Mouse (Mus musculus): ENCODE data around the gene Pitpnm2.

Pitpnm2 gene

DNA sequence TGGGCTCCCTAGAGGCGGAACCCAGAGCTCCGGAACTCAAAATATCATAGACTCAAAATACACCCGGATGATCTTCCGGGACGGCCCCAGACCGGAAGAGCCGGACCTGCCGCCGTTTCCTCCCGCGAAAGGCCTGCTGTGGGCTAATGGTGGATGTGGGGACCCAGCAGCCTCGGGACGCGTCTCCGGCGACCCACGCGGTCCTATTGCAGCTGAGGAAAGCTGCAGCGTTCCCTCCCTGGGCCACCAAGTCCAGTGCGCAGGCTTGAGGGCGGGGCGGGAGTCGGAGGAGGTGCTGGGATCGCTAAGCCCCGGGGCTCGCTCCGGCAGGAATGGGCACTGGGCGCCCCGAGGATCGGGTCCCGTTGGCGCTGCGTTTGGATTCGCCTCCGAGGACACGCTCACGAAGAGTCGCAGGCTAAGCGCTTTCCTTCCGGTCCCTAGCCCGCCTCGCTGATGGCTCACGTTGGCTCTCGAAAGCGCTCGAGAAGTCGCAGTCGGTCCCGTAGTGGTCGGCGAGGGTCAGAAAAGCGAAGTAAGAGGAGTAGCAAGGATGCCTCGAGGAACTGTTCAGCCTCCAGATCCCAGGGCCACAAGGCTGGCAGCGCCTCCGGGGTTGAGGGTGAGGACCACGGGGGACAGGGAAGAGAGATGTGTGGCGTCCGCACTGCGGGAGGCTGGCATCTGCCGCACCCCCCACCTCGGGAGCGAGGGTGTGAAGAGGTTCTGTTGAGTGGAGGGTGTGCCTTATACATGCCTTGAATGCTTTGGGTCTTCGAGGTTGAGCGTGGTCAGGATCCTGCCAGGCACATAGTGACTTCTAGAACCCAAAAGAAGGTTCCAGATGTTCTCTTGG is 133.3 kb downstream of the Pitpnm2 start, which contains the start of gene Arl6ip4:
TSS of gene Arl6ip4 (plus strand) at position 100 of the 856 bp plus-strand sequence.
- peak; percentile 87 for DNase-seq

DNA sequence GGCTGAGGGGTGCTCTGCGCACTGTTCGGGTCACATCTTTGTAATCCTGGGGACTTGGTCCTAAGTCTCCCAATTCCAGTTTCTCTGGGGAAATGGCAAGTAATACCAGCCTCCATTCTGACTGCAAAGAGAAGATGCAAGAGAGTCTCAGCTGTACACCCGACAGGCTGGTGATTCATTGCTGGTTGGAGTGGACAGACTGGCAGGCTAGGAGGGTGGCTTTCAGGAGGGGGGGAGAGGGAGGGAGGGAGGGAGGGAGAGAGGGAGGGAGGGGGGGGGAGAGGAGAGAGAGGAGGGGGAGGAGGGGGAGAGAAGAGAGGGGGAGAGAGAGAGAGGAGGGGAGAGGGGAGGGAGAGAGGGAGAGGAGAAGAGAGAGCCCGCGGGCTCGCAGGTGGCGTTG is 134.0 kb downstream of the Pitpnm2 start:
- DNase-seq: no peak

DNA sequence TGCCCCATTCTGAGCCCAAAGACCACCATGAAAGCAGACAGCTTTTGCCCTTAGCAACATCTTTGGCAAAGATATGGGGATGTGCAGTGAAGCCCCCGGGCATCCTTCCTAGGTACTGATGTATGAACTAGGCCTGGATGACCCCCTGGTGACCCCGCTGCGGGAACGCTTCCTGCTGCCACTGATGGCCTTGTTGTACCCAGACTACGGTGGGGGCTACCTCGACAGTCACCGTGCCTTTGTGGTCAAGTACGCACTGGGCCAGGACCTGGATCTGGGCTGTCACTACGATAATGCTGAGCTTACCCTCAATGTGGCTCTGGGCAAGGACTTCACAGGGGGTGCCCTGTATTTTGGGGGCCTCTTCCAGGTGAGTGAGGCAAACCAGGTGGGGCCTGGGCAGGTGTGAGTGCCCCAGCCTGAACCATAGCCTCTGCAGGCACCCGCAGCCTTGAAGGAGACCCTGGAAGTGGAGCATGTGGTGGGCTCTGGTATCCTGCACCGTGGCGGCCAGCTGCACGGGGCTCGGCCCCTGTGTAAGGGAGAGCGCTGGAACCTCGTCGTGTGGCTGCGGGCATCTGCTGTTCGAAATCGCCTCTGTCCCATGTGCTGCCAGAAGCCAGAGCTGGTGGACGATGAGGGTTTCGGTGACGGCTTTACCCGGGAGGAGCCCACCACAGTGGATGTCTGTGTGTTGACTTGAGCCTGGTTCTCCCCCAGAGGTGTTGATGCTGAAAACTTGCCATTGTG is 135.1 kb downstream of the Pitpnm2 start:
- no peak for DNase-seq

DNA sequence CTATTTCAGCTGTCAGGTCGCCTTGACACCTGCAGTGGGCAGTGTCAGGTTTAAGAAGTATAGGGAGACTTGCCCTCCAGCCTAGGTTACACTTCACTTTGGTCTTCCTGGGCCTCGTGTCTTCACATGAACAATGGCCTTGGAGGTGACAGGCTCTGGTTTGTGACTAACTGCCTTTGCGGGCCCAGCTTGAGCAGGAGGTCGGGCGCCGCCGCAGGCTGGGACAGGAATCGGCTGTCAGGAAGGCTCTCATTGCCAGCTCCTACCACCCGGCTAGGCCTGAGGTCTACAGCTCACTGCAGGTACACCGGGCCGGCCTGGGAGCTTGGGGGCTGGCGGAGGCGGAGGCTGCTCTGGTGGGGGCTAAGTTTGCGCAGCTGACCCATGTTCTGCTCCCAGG is 136.5 kb downstream of the Pitpnm2 start:
- DNase-seq: peak; percentile 86

DNA sequence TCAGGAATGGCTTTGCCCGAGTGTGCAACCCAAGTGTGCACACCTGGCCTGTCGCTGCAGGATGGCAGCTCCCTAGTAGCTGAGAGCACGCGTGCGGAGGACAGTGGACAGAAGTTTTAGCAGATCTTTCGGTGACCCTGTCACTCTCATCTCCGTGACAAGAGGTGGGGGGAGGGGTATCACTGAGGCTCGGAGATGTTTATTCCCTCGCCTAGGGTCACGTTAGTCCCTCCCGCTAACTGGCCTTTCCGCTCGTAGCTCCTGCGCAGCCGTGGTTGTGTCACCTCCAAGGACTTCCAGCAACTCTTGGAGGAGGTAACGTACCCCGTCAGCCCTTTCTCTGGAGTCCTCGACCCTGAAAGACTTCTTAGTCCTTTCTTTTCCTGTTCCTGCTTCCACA is 137.0 kb downstream of the Pitpnm2 start:
- no peak for DNase-seq

DNA sequence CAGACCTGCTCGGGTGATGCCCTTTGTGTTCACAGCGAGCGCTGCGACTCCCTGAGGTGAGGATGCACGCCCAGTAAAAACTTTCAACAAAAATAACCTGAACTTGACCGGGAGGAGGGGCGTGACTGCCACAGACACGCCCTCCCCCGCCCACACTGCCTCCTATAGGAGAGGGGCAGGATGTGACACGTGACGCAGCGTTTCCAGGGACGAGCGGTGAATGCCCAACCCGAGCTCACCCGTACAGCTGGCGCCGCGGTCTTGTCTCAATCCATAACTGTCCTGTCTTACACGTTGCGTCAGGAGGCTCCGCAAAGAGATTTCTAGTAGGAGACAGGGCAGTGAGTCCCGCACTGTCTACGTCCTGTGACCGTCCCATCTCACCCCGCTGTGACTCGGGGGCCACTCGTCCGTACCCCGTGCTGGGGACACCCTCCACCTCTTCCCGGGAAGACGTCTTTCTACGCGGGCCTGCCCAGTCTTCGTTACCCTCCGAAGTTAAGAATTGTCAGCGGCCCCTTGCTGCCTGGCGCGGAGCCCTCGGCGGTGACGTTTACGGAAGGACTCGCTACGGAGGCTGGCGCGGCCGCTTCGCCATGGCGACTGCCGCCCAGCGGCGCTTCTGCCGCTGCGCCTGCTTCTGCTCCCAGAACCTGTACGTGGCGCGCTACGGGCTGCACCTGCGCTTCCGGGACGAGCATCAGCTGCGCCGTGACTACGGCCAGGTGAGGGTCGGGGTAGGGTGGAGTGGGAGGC is 137.6 kb downstream of the Pitpnm2 start, which contains the start of gene Ogfod2:
TSS of gene Ogfod2 (plus strand) at position 556 of the 756 bp plus-strand sequence.
- DNase-seq: peak; percentile 97

DNA sequence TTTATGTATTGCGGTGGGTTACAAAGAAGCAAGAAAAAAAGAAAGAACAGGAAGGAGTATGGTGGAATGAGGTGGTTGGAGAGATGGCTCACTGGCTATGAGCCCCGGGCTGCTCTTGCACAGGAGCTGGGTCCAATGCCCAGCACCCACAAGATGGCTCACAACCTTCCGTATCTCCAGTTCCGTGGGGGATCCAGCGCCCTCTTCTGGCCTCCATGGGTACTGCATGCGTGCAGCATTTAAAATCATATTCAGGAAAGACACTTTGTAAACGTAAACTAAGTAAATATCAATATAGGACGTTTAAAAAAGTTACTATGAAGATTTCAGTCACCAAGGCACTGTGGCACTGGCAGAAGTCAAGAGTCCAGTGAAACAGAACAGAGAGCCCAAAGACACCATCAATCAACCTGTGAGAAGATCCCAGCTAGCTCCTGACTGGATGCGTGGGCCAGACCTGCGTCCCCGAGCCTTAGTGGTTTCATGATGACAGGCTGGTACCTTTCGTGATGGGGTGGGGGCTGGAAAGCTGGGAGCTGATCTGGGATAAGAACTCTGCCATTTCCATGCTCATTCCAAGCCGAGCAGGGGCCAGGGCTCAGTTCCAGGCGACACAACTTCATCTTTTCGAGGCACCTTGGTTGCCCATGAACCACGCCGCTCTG is 138.4 kb downstream of the Pitpnm2 start:
- peak; percentile 81 for DNase-seq

DNA sequence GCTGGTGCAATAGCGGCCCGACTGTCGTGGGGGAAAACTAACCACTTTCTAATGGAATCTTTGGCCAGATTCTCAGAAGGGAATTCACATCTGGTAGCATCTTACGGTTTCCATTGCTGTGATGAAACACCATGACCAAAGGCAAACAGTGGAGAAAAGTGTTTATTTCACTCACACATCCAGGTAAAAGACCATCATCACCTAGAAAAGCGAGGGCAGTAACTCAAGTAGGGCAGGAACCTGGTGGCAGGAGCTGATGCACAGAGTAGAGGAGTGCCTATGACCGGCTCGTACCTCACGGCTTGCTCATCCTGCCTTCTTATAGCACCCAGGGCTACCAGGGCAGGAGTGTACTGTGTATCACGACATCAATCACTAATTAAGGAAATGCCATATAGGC is 146.0 kb downstream of the Pitpnm2 start:
- DNase-seq: no peak

DNA sequence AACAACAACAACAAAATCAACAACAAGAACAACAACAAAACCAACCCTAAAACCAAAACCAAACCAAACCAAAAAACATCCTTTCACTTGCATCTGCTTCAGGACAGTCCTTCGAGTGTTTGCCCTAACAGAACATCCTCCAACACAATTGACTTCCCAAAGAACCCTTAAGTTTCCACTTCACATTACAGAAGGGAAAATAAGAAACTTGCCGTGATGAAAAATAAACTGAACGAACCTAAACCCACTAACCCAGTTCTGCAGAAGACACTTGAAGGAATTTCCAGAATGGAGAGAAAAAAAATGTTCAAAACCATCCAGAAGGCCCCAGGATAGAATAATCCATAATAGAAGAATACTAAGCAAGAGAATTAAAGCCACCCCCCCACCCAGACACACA is 146.5 kb downstream of the Pitpnm2 start:
- DNase-seq: no peak

DNA sequence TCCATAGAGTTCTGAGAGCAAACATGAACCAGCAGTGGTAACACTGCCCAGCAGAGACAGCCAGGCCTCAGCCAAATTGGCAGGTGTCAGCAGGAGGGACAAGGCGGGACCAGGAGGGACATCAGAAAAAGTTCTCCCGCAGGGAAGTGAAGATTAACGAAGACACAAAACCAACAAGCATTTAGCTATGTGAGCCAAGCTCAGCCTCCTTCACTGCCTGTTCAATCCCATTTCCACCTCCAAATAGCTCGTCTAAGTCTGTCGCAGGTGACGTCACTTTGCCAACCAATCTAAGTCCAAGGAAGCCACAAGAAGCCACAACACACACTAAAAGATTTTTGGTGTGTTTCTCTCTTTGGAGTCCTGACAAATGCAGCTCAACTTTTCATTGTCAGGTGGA is 147.2 kb downstream of the Pitpnm2 start:
- no peak for DNase-seq

DNA sequence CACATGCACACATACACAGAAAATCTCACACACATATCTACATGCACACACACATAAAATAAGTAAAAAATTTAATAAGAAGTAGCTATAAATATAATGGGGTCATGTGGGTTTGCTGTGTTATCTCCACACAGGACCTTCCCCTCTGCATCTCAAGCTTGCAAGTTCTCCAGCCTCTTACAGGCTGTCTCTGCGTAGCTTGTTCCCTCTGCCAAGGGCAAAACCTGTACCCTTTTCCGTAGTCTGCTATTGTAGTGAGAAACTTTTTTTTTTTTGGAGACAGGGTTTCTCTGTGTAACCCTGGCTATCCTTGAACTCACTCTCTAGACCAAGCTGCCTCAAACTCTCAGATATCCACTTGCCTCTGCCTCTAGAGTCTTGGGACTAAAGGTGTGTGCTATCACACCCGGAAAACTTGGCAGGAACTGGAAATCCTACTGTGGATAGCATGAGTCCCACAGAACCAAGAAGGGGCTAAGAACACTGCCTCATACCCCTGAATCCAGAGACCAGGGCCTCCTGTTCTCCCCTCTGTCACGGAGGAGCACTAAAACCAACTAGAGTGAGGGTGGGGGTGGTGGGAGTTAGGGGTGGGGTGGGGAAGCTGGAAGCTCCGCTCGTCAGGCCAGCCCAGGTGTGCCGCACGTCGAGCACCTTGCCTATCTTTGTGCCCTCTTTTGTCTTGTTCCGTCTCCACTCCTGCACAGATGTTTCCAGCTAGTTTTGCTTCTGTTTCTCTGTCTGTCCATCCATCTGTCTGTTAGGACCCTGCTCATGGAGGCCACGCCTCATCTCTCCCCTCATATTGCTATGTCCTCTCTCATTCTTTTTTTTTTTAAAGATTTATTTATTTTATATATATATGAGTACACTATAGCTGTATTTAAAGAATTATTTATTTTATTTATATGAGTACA is 149.2 kb downstream of the Pitpnm2 start:
- DNase-seq: no peak

DNA sequence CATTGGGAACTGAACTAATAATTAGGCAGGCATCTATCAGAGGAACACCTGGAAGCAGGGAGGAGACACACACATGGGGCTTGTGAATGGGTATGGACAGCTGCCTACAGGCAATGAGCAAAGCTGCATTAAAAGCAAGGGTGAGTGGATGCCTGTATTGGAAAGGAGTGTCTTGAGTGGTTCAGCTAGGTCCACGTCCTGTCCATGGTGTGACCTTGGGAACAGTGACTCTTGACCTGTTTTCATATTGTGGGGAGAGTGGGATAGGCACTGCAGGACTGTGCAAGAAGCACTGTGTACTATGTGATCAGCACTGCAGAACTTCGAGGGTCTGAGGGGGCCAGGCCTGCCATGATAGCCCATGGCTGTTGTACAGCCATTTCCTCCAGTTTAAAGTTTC is 150.6 kb downstream of the Pitpnm2 start:
- DNase-seq: no peak

DNA sequence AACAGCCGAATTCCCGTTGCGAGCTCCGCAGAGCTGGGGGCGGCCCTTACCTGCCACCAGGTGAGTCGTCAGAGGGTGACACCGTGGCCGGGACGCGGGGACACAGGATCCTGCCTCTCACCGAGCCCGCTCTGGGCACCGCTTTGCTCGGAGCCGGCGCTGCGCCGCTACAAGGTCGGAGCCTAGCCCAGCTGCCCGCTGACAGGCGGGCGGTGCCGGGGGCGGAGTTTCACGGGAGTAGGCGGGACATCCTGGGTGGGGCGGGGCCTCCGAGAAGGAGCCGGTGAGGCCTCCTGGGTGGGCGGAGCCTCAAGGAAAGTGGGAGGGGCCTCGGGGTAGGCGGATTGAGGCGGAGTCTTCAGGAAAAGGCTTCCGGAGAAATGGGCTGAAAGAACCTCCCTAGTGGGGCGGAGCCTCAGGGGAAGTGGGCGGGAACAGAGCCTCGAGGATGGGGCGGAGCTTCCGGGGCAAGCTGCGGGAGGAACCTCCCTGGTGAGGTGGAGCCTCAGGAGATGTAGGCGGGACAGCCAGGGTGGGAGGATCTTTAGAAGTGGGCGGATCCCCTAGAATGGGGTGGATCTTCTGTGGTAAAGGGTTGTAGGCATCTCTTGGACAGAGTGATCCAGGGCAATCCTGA is 153.8 kb downstream of the Pitpnm2 start, which contains the start of gene Abcb9:
TSS of gene Abcb9 (minus strand) at position 203 of the 637 bp plus-strand sequence.
- DNase-seq: peak; percentile 98

DNA sequence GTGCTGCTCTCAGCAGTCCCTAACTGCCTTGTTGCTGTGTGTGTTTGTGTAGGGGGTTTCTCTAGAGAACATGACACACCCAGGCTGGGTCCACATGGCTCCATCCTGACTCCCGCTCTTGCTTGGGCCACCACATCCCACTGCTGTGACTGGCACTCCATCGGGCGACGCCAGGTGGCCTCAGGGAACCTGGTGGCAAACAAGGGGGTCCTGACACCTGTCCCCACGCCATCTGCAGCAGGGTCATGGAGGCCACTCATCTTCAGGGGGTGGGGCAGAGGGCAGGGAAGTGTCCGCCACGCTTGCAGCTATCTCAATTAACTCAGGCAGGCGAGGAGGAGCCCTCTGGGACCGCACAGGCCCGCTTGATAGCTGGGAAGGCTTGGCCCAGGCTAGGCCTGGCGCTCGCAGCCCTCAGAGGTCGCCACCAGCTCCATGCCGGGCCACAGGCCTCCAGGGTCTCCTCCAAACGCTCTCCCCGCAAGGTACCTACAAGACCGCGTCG is 154.4 kb downstream of the Pitpnm2 start:
- DNase-seq: peak; percentile 46

DNA sequence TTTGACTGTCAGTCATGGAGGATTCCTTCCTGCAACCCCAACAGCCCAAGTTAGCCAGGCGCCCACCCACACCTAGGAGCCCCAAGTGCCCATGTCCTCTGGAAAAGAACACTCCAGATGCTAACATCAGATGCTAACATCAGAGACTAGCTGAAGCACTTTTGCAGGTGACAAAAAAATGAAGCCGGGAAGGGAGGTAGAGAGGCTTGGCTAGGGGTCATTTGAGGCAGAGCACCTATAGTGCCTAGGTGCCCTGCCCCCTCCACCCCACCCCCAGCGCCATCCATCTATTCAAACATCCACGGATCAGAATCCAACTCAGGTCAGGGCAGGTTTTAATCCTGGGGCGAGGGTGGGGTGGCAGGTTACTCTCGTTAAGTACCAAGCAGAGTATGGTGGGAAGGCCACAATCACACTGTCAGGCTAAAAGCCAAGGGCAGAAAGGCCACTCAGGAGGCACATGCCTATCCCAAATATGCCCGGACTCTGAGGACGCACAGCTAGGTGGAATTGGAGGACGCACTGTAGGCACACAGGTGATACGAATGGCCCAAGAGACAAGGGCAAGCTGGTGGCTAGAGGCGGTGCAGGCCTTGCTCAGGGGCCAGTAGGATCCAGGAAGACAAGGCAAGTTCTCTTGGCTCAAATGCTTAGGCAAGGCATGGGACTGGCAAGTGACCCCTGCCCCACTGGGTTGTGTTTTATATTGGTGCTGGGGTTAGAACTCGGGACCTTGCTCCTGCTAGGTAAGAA is 155.5 kb downstream of the Pitpnm2 start:
- DNase-seq: no peak

DNA sequence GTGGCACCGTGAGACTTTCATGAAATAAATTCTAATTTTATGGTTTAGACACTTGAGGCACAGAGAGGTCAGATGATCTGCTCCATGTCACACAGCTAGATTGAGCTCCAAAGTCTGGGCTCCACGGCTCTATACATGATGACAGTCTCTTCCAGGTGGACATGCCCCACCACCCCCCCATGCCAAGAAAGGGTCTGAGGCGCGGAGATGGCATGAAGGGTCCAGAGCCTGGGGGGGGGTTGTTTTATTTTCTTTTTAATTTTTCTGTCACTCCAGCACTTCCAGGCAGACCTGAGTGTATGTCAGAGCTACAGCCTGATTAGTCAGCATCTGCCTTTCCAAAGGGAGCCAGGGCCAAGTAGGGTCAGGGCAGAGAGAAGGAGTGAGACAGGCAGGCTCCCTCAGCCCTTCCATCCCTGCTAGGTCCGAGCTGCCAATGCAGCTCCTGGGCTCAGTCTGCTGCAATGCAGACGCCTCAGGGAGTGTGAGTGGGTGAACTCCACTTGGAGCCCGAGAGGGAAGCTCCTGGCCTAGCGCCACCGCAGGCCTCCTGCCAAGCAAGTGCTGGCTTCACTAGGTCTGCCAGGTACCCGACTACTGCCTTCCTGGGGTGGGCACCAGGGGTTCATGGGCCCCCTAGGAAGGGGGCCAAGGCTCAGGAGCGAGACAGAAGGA is 156.3 kb downstream of the Pitpnm2 start:
- peak; percentile 22 for DNase-seq

DNA sequence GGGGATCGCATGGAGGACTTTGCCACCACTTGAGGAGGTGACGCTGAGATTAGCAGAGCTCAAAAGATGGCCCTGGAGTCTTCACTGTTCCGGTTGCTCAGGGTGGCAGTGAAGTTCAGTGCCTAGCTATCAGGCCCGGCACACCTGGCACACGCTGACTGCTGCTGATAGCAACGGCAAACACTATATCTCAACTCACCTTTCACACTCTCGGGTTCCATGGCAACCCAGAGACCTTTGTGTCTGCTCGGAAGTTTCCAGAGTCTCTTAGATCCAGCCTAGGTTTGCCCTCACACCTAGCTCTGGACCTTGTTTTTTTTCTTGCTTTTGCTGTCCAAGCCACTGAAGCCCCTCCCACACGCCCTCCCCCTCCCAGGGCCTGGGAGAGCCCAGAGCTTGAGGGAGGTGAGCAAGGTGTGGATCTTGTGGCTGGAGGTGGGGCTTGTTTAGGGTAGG is 157.6 kb downstream of the Pitpnm2 start:
- DNase-seq: no peak

DNA sequence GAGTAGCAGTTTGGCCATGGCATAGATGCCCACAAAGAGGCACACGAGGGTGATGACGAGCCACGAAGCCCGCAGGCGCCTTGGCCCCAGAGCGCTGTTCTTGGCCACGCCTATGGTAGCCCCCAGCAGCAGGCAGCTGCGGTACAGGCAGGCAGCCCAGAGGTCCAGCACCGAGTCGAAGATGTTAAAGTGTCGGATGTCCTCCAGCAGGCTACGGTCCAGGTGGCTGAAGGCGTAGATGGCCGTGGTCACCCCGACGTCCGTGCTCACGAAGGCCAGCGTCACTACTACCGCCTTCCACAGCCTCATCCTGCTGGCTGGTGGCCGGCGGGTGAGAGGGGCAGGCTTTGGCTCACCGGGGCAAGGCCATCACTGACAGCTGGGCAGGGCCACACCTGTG is 159.7 kb downstream of the Pitpnm2 start:
- DNase-seq: no peak

DNA sequence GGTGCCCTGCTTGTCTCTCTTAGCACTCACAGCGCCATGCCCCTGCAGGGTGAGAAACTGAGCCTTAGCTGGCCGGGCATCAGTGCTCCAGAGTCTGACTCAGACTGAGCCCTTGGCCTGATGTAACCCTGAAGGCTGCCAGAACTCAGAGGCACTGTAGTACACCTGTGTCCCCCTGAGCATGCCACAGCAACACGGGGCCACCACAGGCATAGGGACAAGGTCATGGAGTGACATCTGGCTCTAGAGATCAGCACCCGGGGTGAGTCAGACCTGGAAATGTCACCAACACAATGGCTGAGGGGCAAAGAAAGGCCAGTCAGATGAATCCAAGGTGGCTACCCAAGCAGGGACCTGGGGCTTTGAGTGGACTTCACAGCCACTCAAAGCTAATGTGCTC is 162.7 kb downstream of the Pitpnm2 start:
- no peak for DNase-seq

Data from thymus, postnatal 4 days (tissue).